Mouse (Mus musculus): ENCODE data around the gene Itprid1.

Gene Itprid1

DNA sequence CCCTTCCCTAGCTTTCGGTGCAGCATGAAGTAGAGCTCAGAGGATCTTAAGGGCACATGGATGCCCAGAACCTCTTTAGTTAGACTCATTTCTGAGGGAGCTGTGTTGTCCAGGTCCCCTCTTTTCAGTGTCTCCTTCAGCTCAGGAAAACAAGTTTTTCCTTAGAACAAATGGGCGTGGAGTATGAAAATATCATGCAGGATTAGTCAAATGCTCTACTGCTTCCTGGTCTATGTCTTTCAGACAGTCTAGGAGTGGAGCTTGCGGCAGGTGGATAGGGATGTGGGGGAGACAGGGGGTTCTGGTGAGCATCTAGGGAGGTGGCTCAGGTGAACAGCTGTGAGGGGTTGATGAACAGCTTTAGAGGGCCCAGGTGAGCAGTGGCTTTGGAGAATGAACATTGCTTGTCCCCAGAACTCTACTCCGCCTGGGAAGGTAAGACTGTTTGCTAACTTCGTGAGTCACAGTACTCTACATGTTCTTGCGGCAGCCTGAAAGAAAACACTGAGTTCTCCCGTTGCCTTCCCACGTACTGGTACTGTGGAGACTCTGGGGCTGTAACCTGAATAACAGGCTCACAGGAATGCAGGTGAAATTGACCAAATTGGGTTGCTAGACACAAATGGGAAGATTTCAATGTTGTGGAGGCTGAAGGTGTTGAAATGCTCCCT lies at the start of gene Itprid1:
TSS of gene Itprid1 (plus strand) at position 246 of the 671 bp plus-strand sequence.
- no peak for DNase-seq (ENCODE audit: low spot score in 2 of 2)

DNA sequence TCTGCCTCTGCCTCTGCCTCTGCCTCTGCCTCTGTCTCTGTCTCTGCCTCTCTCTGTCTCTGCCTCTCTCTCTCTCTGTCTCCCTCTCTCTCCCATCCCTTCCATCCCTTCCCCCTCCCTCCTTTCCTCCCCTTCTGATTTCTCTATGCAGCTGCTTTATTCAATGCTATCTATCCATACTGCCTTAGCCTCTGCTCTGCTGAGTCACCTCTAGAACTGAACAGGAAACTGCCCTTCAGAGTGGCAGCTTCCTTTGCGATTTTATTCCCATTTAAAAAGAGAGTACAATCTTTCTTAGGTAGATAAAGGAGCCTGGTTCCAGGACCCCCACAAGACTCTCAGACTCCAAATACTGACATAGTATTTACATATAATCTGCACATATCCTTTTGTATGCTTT lies 47.1 kb upstream of the Itprid1 start:
- DNase-seq (ENCODE audit: low spot score in 2 of 2) = no peak

DNA sequence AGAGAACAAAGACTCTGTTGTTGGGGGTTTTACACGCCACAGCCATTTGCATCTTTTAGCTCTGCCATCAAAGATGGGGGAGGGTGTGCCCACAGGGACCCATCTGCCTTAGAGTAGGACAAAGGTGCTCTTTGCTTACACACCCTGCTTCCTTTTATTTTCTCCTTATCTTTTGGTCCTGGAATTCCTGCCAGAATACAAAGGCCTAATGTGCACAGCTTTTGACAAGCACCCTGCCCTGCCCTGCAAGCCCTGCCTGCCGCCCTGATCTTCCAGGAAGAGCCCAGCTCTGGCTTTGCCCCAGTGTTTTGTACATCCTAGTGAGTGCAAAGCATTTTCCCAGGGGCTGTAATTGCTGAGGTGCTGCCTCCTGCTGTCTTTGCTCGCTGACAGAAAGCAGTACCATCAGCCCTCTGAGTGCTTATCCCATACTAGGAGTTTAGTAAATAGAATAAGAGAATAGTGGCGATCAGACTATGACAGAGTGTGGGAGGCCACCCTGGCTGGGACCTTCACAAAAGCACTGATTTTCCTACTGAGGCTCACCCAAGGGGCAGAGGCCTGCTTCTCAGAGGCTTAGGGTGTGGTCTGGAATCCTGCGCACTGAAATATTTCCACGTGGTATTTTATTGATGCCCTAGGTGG lies 44.7 kb upstream of the Itprid1 start:
- no peak for DNase-seq (ENCODE audit: low spot score in 2 of 2)

DNA sequence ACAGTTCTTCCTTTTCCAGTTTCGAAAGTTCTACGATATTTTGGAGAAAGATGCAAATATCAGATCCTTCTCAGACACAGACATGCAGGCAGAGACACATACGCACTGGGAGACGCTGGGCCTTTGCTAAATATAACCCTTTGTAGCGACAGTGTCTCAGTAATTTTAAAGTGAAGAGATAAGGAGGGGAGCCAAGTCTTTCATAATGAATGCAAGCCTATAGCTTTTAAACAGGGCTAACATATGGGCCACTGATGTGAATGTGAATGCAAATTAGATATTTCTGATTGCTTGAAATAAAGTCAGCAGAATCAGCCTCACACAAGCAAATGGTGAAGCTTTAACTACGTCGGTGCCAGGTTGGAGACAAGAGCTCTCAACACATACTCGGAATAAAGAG lies 44.2 kb upstream of the Itprid1 start:
- no peak for DNase-seq (ENCODE audit: low spot score in 2 of 2)

DNA sequence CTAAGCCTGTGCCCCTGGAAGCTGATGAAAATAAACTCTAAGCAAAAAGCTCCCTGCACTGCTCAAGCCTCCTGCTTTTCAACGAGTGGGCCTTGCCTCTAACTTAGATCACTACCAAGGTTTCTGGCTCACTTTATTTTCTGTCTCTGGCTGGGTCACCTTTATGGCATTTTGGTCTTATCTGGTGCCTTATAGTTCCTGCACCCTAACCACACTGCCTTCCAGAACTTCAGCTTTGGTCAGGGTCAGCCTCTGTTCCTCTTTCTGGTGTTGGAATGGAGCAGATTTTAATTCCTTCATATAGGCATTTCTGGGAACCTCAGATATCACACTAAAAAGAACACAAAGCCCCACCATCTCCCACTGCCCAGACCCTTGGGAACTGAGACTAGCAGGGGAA lies 34.0 kb upstream of the Itprid1 start:
- no peak for DNase-seq (ENCODE audit: low spot score in 2 of 2)

DNA sequence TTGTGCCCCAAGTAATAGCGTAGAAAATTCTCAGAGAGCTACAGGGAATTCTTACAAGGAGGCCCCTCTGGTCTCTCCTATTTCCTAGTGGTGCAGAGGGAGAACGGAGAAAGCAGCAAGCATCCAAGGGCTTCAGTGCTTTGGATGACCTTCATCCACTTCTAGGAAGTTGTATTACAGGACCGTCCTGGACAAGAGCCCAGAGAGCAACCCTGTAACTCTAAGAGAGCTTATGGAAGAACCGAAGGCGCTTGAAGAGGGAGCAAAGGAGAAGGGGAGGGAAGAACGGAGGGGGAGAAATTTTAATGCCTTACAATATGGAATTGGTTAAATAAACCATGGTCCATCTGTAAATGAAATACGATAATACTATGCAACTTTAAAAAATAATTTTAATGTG lies 33.3 kb upstream of the Itprid1 start:
- DNase-seq (ENCODE audit: low spot score in 2 of 2) = no peak

DNA sequence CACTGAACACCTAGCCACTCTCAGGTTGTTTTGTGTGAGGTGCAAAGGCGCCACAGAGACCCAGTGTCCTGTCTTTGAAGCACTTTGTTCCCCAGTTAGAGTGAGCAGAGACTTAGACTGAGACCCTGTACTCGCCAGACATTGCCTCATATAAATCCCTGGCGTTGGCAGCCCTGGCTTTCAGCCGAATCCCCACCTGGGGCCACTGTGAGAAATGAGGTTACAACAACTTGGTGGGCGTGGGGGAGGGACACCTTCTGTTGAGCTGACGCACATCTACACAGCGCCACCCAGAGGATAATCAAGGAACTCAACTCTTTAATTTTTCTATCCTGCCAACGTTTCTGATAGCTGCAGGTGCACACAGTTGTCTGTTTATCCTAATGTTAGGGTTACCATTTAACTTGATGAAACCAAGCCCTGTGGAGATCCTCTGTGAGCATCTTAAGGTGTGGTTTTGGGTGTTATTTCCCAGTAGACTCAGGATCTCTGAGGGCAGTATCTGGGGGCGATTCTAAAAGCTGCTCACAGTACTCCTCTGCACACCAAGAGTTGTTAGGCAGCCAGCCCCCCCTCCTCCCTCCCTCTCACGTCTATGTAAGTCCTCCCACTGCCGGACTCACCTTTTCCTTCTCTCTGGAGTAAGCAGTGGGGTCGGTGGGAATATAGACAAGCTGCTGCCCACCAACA lies 32.6 kb upstream of the Itprid1 start:
- DNase-seq (ENCODE audit: low spot score in 2 of 2) = peak; percentile 58 to 60

DNA sequence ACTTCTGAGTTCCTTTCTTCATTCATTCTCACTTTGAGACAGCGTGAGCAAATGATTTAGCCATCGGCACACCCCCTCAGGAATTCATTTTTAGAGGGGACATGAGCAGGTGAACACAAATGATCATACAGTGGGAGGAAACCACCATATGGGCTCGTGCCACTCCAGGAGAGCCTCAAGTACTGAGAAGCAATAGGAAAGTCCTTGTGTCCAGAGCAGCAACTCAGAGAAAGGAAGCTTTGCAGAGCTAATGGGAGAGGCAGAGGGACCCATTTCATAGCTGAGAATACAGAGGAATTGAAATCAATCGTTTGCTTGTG lies 32.1 kb upstream of the Itprid1 start:
- DNase-seq (ENCODE audit: low spot score in 2 of 2) = no peak

DNA sequence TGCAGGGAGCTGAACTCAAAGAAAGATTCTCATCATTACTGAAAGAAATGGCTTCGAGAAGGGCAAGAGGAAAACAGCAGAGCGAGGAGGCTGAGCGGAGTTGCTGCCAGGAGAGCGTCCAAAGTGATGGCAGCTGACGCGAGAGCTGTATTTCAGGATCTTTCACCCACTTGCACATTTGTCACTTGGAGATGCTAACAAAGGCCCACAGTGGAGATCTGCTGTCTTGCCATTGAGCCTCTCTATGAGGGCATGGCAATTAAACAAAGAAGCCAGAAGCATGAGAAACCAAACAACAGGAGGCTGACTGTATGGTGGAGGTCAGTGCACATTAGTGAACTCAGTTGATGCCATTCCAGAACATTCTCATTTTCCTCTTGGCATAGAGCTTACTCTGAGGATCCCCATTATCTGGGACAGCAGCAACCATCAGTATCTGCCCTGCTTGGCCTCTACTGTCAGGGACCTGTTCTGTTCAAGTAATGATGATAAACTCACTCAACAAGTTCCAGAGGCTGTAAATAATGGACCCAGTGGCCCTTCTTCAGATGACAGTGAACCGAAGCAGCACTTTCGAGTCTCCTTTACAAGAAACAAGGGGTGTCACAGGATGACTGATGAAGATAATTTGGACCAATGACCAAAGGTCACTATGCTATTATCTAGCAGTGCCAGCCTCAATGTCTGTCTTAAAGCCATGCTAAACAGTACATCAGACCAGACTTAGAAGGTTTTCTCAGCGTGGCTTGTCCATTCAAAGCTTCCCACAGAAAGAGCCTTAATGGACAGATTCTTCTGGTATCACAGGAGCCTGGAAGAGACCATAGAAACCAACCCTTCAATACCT lies 31.2 kb upstream of the Itprid1 start:
- no peak for DNase-seq (ENCODE audit: low spot score in 2 of 2)

DNA sequence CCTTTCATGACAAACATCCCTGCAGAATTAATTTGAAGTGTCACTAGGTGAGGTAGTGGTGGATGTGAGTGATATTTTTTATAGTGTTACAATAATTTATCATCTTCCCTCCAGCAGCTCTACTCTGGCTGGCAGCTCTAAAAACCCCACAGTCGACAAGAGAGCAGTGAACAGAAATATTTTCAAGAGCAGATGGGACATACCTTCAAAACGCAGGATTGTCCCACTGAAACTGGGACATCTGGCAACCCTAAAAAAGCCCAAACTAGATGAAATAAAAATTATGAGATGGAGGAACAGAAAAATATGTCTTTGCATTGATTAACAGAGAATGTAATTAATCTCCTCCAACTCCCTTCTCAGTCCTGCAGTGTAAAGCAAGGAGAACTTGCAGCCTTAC lies 30.2 kb upstream of the Itprid1 start:
- no peak for DNase-seq (ENCODE audit: low spot score in 2 of 2)

DNA sequence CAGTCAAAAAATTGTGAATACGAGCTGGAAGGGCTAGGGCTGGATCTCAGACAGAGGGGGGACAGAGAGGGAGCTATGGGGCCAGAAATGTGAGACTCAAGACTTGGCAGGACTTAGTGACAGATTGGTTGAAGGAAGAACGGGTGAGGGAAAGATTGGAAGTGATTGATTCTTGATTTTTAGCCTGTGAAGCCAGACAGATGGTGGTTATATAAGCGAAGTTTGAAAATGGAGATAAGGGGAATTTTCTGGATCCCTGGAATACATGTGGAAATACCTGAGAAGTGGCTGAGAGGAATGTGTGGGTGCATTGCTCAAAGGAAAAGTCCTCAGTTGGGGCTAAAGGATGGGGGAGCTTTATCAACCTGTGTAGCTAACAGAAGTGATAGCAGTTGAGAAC lies 28.0 kb upstream of the Itprid1 start:
- no peak for DNase-seq (ENCODE audit: low spot score in 2 of 2)

DNA sequence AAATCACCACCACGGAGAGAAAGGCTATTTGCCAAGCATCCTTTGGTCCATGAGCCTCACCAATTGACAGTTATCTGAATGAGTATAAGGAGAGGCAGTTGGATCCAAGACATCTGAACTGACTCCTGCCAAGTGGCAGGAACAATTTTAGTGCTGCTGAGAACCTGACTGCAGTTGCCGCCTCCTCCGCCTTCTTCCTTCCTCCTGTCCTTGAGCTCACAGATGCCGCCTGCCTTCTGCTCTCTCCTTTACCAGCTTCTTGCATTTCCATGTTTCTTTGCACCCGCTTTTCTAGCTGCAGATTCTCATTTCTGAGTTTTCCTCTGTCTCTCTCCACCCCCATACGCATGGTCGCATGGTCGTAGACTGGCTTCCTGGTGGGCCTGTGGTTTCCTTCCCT lies 25.5 kb upstream of the Itprid1 start:
- peak; percentile 45 to 50 for DNase-seq (ENCODE audit: low spot score in 2 of 2)

DNA sequence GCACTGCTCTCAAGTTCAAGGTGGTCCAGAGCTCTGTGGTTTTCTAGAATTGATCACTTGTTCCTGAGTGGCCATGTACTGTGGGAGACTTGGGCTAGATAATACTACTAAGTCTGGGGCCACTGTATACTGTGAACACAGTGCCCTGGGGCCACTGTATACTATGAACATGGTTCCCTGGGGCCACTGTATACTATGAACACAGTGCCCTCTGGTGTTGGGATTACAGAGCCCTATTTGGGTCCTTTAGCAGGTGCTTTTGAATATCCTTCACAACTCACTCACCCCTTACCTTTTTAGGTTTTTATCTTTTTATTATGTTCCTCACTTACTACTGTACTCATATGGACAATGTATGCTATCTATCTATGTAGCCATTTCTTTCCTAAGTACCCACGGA lies 24.3 kb upstream of the Itprid1 start:
- no peak for DNase-seq (ENCODE audit: low spot score in 2 of 2)

DNA sequence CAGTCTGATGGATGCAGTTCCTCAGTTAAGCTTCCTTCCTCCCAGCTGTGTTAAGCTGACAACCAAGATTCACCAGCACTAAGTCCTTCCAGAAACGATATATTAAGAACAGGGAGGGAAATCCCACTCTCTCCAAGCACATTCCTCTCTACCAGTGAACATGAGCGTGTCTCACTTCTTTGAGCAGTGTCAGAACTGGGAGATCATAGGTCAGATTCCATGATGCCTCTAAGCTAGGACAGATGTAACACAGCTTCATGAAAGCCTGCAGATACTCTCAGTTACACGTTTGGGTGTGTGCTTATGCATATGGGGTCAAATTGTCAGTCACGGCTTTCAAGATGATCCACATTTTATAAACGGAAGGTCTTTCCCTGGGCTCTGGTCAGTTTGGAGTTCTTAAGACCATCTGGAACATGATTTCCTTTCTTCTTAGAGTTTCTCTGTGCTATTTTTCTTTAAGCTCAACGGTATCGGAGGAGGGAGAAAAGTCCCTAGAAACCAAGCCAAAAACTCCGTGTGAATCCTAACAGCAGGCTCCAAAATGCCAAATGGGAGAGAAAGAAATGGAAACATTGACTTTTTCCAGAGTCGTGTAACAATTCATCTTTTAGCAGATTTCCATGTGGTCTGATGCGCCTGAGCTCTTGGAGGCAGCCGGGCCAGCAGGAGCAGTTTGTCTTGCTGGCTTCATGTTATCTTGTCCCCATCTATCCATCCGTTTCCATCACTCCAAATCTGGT lies 22.3 kb upstream of the Itprid1 start:
- no peak for DNase-seq (ENCODE audit: low spot score in 2 of 2)

DNA sequence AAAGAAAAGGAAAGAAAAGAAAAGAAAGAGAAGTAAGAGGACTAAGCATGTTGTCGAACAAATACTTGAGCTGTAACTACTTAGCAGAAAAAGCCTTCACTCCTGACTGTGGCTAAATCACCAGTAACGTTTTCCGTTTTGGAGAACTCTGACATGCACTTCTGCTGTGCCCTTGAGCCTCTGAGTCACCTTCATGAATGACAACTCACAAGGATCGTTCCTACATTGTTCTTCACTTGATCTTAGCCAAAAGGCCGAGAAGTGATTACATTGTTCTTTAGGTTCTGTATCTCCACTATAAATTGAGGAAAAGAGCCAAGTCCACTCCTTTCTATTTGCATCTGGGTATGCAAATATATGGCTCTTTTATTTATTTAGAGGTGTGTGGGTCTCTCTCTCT lies 19.8 kb upstream of the Itprid1 start:
- no peak for DNase-seq (ENCODE audit: low spot score in 2 of 2)

DNA sequence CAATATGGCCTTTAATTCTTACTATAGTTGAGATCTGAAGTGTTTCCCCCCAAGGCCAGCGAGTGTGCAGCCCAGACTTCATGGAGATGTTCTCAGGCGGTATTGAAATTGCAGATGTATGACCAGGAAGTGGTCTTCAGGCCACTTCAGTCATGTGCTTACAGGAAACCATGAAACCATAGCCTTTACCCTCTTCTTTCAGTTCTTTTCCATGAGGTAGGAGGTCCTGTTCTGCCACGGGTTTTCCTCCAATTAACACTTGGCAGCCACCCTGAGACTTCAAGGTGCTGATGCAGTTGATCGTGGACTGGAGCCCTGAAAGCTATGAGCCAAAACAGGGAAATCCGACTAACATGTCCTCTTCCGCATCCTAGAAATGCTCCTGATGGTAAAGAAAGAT lies 7.0 kb upstream of the Itprid1 start:
- DNase-seq (ENCODE audit: low spot score in 2 of 2) = no peak

DNA sequence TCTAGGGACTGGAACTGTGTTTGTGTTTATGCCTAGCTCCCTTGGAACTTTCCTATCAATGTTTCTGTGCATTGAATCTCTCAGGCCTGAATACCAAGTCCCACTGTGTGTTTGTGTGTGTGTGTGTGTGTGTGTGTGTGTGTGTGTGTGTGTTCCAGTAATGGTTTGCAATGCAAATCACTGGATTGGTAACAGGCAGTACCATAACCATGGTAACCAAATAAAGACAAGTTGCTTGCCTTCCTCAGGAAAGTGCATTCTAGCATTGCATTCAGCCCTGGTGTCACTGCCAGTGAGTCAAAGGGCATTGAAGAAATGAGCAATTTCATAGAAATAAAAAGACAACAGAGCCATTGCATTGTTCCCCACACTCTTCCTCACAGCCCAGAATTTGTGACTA lies 15.9 kb downstream of the Itprid1 start:
- DNase-seq (ENCODE audit: low spot score in 2 of 2) = no peak

DNA sequence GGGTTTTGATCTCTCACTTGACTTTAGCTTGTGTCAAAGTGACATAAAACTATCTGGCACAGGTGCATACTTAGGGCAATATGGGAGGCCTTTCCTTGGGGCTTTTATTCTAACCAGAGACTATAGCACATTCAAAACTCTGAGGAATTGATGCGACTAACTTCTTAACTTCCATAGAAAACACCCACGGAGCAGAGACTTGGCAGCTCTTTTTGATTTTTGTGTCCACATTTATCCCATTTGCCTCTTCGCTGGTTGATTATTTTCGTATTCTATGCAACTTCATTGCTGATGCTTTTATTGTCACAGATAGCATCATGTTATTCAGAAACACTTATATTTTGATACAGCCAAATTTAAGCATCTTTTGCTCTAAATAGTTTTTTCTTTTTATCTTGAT lies 19.4 kb downstream of the Itprid1 start:
- no peak for DNase-seq (ENCODE audit: low spot score in 2 of 2)

DNA sequence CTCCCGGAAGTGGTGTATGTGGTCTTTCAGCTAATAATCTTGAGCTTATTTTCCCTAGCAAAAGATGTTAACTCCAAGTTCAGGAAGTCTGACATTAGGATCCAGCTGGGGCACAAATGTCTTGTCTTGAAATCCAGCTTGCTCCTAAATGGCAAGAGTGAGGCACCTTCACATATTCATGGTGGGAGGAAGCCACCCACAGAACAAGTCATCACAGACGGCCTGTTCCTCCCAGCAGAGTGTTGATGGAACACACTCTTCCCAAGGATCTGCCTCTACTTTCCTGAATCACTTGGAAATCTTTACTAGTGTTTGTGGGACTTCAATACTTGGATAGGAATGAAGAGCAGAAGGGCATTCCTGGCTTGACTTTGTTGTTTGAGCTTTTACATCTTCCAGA lies 28.5 kb downstream of the Itprid1 start:
- DNase-seq (ENCODE audit: low spot score in 2 of 2) = no peak

DNA sequence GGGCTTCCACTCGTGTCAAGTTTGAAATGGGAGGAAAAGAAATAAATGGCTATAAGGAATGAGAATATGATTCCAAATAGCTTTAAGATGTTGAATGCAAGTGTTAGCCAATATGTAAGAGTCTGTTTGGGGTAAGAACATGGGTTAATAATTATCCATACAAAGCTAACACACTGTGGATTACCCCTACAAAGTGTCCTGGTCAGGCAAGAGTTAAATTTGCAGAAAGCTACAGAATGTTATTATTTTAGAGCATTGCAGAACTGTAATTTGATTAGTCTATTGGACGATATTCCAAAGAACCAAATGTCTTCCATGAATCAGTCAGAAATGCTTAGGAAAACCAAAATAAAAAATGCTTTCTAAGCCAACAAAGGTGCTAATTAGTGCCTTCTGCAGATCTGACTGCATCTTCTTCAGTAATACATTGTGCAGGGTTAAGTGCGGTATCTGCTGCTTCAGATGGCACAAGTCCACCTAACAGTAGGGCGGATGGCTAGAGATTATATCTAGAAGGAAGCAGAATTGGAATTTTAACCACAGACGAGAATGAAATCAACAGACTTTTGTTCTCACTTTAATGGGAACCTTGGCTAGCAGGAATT lies 42.8 kb downstream of the Itprid1 start:
- no peak for DNase-seq (ENCODE audit: low spot score in 2 of 2)

DNA sequence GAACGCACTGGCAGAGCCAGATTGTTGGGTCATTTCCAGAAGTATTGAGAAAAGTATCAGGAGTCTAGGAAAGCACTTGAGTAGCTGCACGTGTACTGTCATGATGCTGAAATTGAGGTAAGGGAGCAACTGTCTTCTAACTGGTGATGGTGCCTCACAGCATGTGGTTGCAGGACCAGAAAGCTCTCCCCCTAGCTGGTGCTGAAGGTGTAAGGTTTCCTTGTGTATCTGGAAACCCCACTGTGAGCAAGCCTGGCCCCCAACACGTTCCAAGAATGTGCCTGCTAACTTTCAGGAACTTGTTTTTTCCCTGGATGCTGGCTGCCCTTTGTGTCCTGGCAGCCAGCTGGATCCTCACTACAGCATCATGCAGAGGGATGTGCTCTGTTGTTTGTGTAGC lies 44.2 kb downstream of the Itprid1 start:
- no peak for DNase-seq (ENCODE audit: low spot score in 2 of 2)
